Mouse (Mus musculus): Measurements from ENCODE around the gene Gpx7. TPM values are rescaled to one million over a fixed set of nuclear protein-coding genes. Genes with fewer than 3 reads are reported as not detected.
"Not testable (repeated sequence)": the region's sequence is repeated elsewhere in the genome, so short reads cannot be mapped to it uniquely, and the experiment has no call there.

The Gpx7 gene
- polyA plus RNA-seq, 1 experiment from 2014 or later, result 68.5 TPM

GRCm38 (mm10) chr4:108362321-108363261, 44.2 kb downstream of the Gpx7 start:
- WGBS, result 15% methylated on average over 18 of the region's 18 CpGs
- Histone ChIP-seq H3K27ac (replicated peaks in 1 of 2; ENCODE audit: control insufficient read depth in 1 of 2, insufficient read depth in 1 of 2, low read depth in 2 of 2, low read length in 2 of 2) (peak overlapping the region; percentile 82 to 89), H3K4me1 (ENCODE audit: control insufficient read depth in 2 of 2, insufficient read depth in 2 of 2, low read length in 2 of 2) (peaks cover 37 to 55% of the 10 kb centered on the region in 2 experiments), H3K9ac (ENCODE audit: low read length) (peak overlapping the region; percentile 58), H3K9me3 (ENCODE audit: control insufficient read depth, low read length) (no peaks in the 10 kb centered on the region), H3K36me3 (ENCODE audit: control insufficient read depth, insufficient read depth, low read length) (no peaks in the 10 kb centered on the region), H3K27me3 (ENCODE audit: control insufficient read depth, insufficient read depth, low read length) (no peaks in the 10 kb centered on the region), H3K4me3 (ENCODE audit: control insufficient read depth in 1 of 2, insufficient read depth in 1 of 2, low read depth in 1 of 2, low read length in 2 of 2) (no peak overlapping the region), H3K4me2 (ENCODE audit: low read length) (peak overlapping the region; percentile 34)
- ATAC-seq (ENCODE audit: insufficient number of reproducible peaks, insufficient read depth, low FRiP score, low read depth), result no peak

DNA sequence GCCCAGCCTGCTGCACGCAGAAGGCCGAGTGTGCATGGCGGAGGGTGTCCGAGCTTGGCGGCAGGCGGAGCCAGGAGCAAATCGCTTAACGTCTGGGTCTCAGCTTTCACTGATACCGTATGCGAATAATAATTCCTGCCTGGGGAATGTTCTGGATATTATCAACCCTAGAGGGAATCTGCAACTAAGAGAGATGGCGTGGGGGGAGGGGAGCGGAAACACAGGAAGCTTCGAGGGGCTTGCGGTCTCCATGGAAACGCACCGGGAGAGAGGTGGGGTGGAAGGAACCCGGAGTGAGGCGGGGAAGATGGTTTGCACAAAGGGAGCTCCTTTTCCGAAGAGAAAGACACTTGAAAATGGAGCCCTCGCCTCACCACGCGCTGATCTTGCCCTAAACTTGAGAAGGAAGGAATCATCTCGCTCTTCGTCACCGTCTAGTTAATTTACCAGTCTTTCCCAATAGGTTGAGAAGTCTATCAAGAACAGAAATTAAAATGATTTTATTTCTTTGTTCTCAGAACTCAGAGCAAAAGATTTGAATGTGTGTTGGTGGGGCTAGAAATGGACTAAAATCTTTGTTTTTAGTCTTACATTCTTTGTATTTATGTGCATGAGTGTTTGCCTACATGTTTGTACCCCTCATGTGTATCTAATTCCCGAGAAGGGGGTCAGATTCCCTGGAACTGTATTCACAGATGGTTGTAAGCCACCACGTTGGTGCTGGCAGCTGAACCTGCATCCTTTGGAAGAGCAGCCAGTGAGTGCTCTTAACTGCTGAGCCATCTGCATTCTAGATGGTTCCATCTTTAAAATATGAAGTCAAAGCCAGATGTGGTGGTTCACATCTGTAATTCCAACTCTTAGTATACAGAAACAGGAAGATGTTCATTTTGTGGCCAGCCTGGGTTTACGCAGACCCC, 46.4 kb downstream of the Gpx7 start:
- H3K36me3 ChIP-seq (ENCODE audit: control insufficient read depth, insufficient read depth, low read length), result no peaks in the 10 kb centered on the region
- H3K27me3 ChIP-seq (ENCODE audit: control insufficient read depth, insufficient read depth, low read length), result no peaks in the 10 kb centered on the region
- peaks cover 47 to 64% of the 10 kb centered on the region in 2 experiments for H3K4me1 ChIP-seq (ENCODE audit: control insufficient read depth in 2 of 2, insufficient read depth in 2 of 2, low read length in 2 of 2)
- H3K27ac ChIP-seq (replicated peaks in 1 of 2; ENCODE audit: control insufficient read depth in 1 of 2, insufficient read depth in 1 of 2, low read depth in 2 of 2, low read length in 2 of 2), result peak overlapping the region; percentile 74 to 90
- H3K9me3 ChIP-seq (ENCODE audit: control insufficient read depth, low read length), result no peaks in the 10 kb centered on the region
- H3K4me3 ChIP-seq (ENCODE audit: control insufficient read depth in 1 of 2, insufficient read depth in 1 of 2, low read depth in 1 of 2, low read length in 2 of 2), result peak overlapping the region; percentile 15 to 18; a peak in 3 of 4 replicates
- peak overlapping the region; percentile 47 for H3K9ac ChIP-seq (ENCODE audit: low read length)
- 10% methylated on average over 28 of the region's 28 CpGs for WGBS
- H3K4me2 ChIP-seq (ENCODE audit: low read length), result peak overlapping the region; percentile 55
- peak; percentile 62 for ATAC-seq (ENCODE audit: insufficient number of reproducible peaks, insufficient read depth, low FRiP score, low read depth)

DNA sequence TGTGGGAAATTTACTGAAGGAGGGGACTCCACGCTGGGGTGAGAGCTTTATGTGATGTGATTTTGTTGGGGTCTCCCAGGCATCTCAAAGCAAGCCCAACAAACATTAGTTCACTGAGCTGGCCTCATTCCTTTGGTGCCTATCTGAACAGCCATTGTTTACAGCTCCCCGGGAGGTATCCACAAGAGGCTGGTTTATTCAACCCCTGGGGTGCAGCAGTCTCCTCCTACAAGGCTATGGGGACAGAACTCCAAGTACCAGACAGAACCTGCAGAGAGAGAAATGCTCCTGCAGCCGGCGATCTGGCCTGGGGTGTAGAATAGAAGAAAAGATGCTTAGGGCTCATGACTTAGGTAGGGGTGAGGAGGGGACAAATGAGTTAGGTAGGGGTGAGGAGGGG, 48.3 kb downstream of the Gpx7 start:
- peak overlapping the region; percentile 74 to 90; a peak in 3 of 4 replicates for H3K27ac ChIP-seq (replicated peaks in 1 of 2; ENCODE audit: control insufficient read depth in 1 of 2, insufficient read depth in 1 of 2, low read depth in 2 of 2, low read length in 2 of 2)
- WGBS, result 44% methylated on average over 4 of the region's 4 CpGs
- H3K27me3 ChIP-seq (ENCODE audit: control insufficient read depth, insufficient read depth, low read length), result no peaks in the 10 kb centered on the region
- H3K9ac ChIP-seq (ENCODE audit: low read length), result 0 out of 2 replicates have a peak overlapping the region, but pooled peaks have one; percentile 16
- no peak overlapping the region for H3K4me2 ChIP-seq (ENCODE audit: low read length)
- ATAC-seq (ENCODE audit: insufficient number of reproducible peaks, insufficient read depth, low FRiP score, low read depth), result no peak
- no peaks in the 10 kb centered on the region for H3K9me3 ChIP-seq (ENCODE audit: control insufficient read depth, low read length)
- peaks cover 51 to 55% of the 10 kb centered on the region in 2 experiments for H3K4me1 ChIP-seq (ENCODE audit: control insufficient read depth in 2 of 2, insufficient read depth in 2 of 2, low read length in 2 of 2)
- H3K36me3 ChIP-seq (ENCODE audit: control insufficient read depth, insufficient read depth, low read length), result no peaks in the 10 kb centered on the region
- no peak overlapping the region for H3K4me3 ChIP-seq (ENCODE audit: control insufficient read depth in 1 of 2, insufficient read depth in 1 of 2, low read depth in 1 of 2, low read length in 2 of 2)

- no peaks in the 10 kb centered on the region for H3K36me3 ChIP-seq (ENCODE audit: control insufficient read depth, insufficient read depth, low read length)
- WGBS, result 89% methylated on average over 8 of the region's 8 CpGs
These were observed 49.3 kb downstream of the Gpx7 start for GRCm38 (mm10) chr4:108357458-108357857.

GRCm38 (mm10) chr4:108353591-108353990, 53.2 kb downstream of the Gpx7 start:
- not testable (repeated sequence) for H3K9ac ChIP-seq (ENCODE audit: low read length); H3K36me3 ChIP-seq (ENCODE audit: control insufficient read depth, insufficient read depth, low read length); ATAC-seq (ENCODE audit: insufficient number of reproducible peaks, insufficient read depth, low FRiP score, low read depth); H3K27ac ChIP-seq (replicated peaks in 1 of 2; ENCODE audit: control insufficient read depth in 1 of 2, insufficient read depth in 1 of 2, low read depth in 2 of 2, low read length in 2 of 2); H3K9me3 ChIP-seq (ENCODE audit: control insufficient read depth, low read length); H3K4me3 ChIP-seq (ENCODE audit: control insufficient read depth in 1 of 2, insufficient read depth in 1 of 2, low read depth in 1 of 2, low read length in 2 of 2); H3K27me3 ChIP-seq (ENCODE audit: control insufficient read depth, insufficient read depth, low read length); H3K4me2 ChIP-seq (ENCODE audit: low read length)
- H3K4me1 ChIP-seq (ENCODE audit: control insufficient read depth in 2 of 2, insufficient read depth in 2 of 2, low read length in 2 of 2), result peaks cover 50 to 52% of the 10 kb centered on the region in 2 experiments

More at GRCm38 (mm10) chr4:108357458-108357857, 49.3 kb downstream of the Gpx7 start:
- H3K4me2 ChIP-seq (ENCODE audit: low read length), result no peak overlapping the region
- H3K4me1 ChIP-seq (ENCODE audit: control insufficient read depth in 2 of 2, insufficient read depth in 2 of 2, low read length in 2 of 2), result peaks cover 41 to 45% of the 10 kb centered on the region in 2 experiments
- no peaks in the 10 kb centered on the region for H3K27me3 ChIP-seq (ENCODE audit: control insufficient read depth, insufficient read depth, low read length)
- no peak for ATAC-seq (ENCODE audit: insufficient number of reproducible peaks, insufficient read depth, low FRiP score, low read depth)
- no peak overlapping the region for H3K9ac ChIP-seq (ENCODE audit: low read length)
- H3K27ac ChIP-seq (replicated peaks in 1 of 2; ENCODE audit: control insufficient read depth in 1 of 2, insufficient read depth in 1 of 2, low read depth in 2 of 2, low read length in 2 of 2), result no peak overlapping the region
- H3K9me3 ChIP-seq (ENCODE audit: control insufficient read depth, low read length), result no peaks in the 10 kb centered on the region
- no peak overlapping the region for H3K4me3 ChIP-seq (ENCODE audit: control insufficient read depth in 1 of 2, insufficient read depth in 1 of 2, low read depth in 1 of 2, low read length in 2 of 2)

- peak overlapping the region; percentile 22 for H3K4me2 ChIP-seq (ENCODE audit: low read length)
- WGBS, result 3% methylated on average over 8 of the region's 8 CpGs
- peaks cover 44 to 51% of the 10 kb centered on the region in 2 experiments for H3K4me1 ChIP-seq (ENCODE audit: control insufficient read depth in 2 of 2, insufficient read depth in 2 of 2, low read length in 2 of 2)
- H3K27me3 ChIP-seq (ENCODE audit: control insufficient read depth, insufficient read depth, low read length), result no peaks in the 10 kb centered on the region
- H3K36me3 ChIP-seq (ENCODE audit: control insufficient read depth, insufficient read depth, low read length), result no peaks in the 10 kb centered on the region
- peak; percentile 74 for ATAC-seq (ENCODE audit: insufficient number of reproducible peaks, insufficient read depth, low FRiP score, low read depth)
- H3K9me3 ChIP-seq (ENCODE audit: control insufficient read depth, low read length), result no peaks in the 10 kb centered on the region
- 0 out of 2 replicates have a peak overlapping the region, but pooled peaks have one; percentile 18 for H3K9ac ChIP-seq (ENCODE audit: low read length)
- H3K4me3 ChIP-seq (ENCODE audit: control insufficient read depth in 1 of 2, insufficient read depth in 1 of 2, low read depth in 1 of 2, low read length in 2 of 2), result no peak overlapping the region
- peak overlapping the region; percentile 84 to 86 for H3K27ac ChIP-seq (replicated peaks in 1 of 2; ENCODE audit: control insufficient read depth in 1 of 2, insufficient read depth in 1 of 2, low read depth in 2 of 2, low read length in 2 of 2)
These were observed 55.9 kb downstream of the Gpx7 start for GRCm38 (mm10) chr4:108350819-108351218.

Data from heart, embryonic 14.5 days (tissue).